Mouse (Mus musculus) stomach, postnatal 0 days (tissue): ENCODE data around the gene Ccdc14. TPM values are rescaled to one million over a fixed set of nuclear protein-coding genes. Genes with fewer than 3 reads are reported as not detected.

ENCODE experiments used
- ATAC-seq: fragments of 200-750 bp; cut with Nextera tagmentation; 2 replicates; pipeline ENCODE4 v1.8.0; 2017; ENCODE audit not compliant: low FRiP score, low TSS enrichment
- DNase-seq: peaks from one replicate; pipeline ENCODE4 v3.0.0-alpha.2; 2016; ENCODE audit warnings: low spot score
- H3K27ac ChIP-seq: fragments of 300-500 bp; sonication (generic); replicated peaks from 2 replicates; pipeline ENCODE4 v1.5.1; 2014; ENCODE audit warnings: mild to moderate bottlenecking, control low read depth
- H3K27me3 ChIP-seq: fragments of 300-500 bp; sonication (generic); 2 replicates; pipeline ENCODE4 v1.6.1; 2014; ENCODE audit warnings: low read length; ENCODE audit not compliant: control insufficient read depth, insufficient read depth
- H3K36me3 ChIP-seq: fragments of 300-500 bp; sonication (generic); 2 replicates; pipeline ENCODE4 v1.6.1; 2014; ENCODE audit warnings: low read length, mixed read lengths; ENCODE audit not compliant: control insufficient read depth, insufficient read depth
- H3K4me1 ChIP-seq: fragments of 300-500 bp; sonication (generic); replicated peaks from 2 replicates; pipeline ENCODE4 v1.6.1; 2014; ENCODE audit warnings: antibody characterized with exemption; ENCODE audit not compliant: control insufficient read depth, insufficient read depth
- H3K4me2 ChIP-seq: fragments of 300-500 bp; sonication (generic); replicated peaks from 2 replicates; pipeline ENCODE4 v1.6.1; 2014; ENCODE audit warnings: low read depth, mild to moderate bottlenecking, control low read depth, moderate library complexity
- H3K4me3 ChIP-seq: fragments of 300-500 bp; sonication (generic); 2 replicates; pipeline ENCODE4 v1.5.1; 2014; ENCODE audit warnings: low read depth, low read length, control low read depth
- H3K9ac ChIP-seq: fragments of 300-500 bp; sonication (generic); 2 replicates; pipeline ENCODE4 v1.6.1; 2014; ENCODE audit warnings: mild to moderate bottlenecking, low read length, control low read depth, mixed read lengths
- H3K9me3 ChIP-seq: fragments of 300-500 bp; sonication (generic); 2 replicates; pipeline ENCODE4 v1.6.1; 2016; ENCODE audit warnings: low read length; ENCODE audit not compliant: control insufficient read depth
- CTCF ChIP-seq: IDR thresholded peaks from 2 replicates; pipeline ENCODE4 v1.5.1; 2016; ENCODE audit warnings: antibody characterized with exemption, low read depth, mild to moderate bottlenecking, moderate library complexity
- EP300 ChIP-seq: optimal IDR thresholded peaks from 2 replicates; pipeline ENCODE3; 2016; ENCODE audit warnings: antibody characterized with exemption
- WGBS: fragments of 180-500 bp; shearing (Covaris S2); extraction: QIAGEN DNeasy Blood & Tissue Kit; methylation state at CpG from one replicate; pipeline ENCODE4 v1.1.7; 2014; 5-methylcytosine and 5-hydroxymethylcytosine counted together
- polyA plus RNA-seq: library from polyadenylated mRNA; unstranded; fragments of >200 nt; fragmentation: Nextera tagmentation; extraction: Ambion mirVana; gene quantifications from 2 replicates; pipeline ENCODE4 v1.2.1, GENCODE M21; 2015

The Ccdc14 gene
- polyA plus RNA-seq, 1 experiment from 2014 or later: 1.8 TPM

GRCm38 (mm10) chr16:34752026-34752425, 61.6 kb downstream of the Ccdc14 start:
- 63% methylated on average over 3 of the region's 3 CpGs for WGBS
- Histone ChIP-seq H3K9me3 (no peaks in the 10 kb centered on the region), H3K27me3 (no peaks in the 10 kb centered on the region), H3K27ac (no peak overlapping the region), H3K4me3 (no peak overlapping the region), H3K36me3 (no peaks in the 10 kb centered on the region), H3K4me2 (no peak overlapping the region), H3K4me1 (no peaks in the 10 kb centered on the region), H3K9ac (no peak overlapping the region)
- TF ChIP-seq EP300 (no peak), CTCF (no peak)
- no peak for ATAC-seq
- DNase-seq: no peak

- 85% methylated on average over 3 of the region's 3 CpGs for WGBS
- no peaks in the 10 kb centered on the region for H3K27me3 ChIP-seq
- ATAC-seq (no peak), DNase-seq (no peak)
- H3K4me3 ChIP-seq: no peak overlapping the region
- H3K36me3 ChIP-seq: no peaks in the 10 kb centered on the region
- H3K27ac ChIP-seq: no peak overlapping the region
- no peaks in the 10 kb centered on the region for H3K4me1 ChIP-seq
- H3K9me3 ChIP-seq: no peaks in the 10 kb centered on the region
- TF ChIP-seq EP300 (no peak), CTCF (no peak)
- H3K9ac ChIP-seq: no peak overlapping the region
- H3K4me2 ChIP-seq: no peak overlapping the region
These were observed 62.6 kb downstream of the Ccdc14 start for GRCm38 (mm10) chr16:34752977-34753376.

GRCm38 (mm10) chr16:34756991-34757390, 66.6 kb downstream of the Ccdc14 start:
- Histone ChIP-seq H3K4me3 (no peak overlapping the region), H3K9ac (no peak overlapping the region), H3K27me3 (no peaks in the 10 kb centered on the region), H3K9me3 (no peaks in the 10 kb centered on the region), H3K4me1 (no peaks in the 10 kb centered on the region), H3K36me3 (no peaks in the 10 kb centered on the region), H3K27ac (no peak overlapping the region), H3K4me2 (no peak overlapping the region)
- no peak for TF ChIP-seq CTCF
- no peak for TF ChIP-seq EP300
- 88% methylated on average over 7 of the region's 7 CpGs for WGBS
- ATAC-seq: no peak
- no peak for DNase-seq

- Histone ChIP-seq H3K27ac (no peak overlapping the region), H3K27me3 (no peaks in the 10 kb centered on the region), H3K9me3 (no peaks in the 10 kb centered on the region), H3K4me1 (no peaks in the 10 kb centered on the region), H3K4me3 (no peak overlapping the region), H3K9ac (no peak overlapping the region), H3K36me3 (no peaks in the 10 kb centered on the region), H3K4me2 (no peak overlapping the region)
- no peak for ATAC-seq
- WGBS: 78% methylated on average over 5 of the region's 5 CpGs
- DNase-seq: no peak
- no peak for TF ChIP-seq CTCF
- no peak for TF ChIP-seq EP300
These were observed 67.8 kb downstream of the Ccdc14 start for GRCm38 (mm10) chr16:34758205-34758604.

- Histone ChIP-seq H3K4me3 (no peak overlapping the region), H3K9ac (no peak overlapping the region), H3K27me3 (no peaks in the 10 kb centered on the region), H3K4me1 (no peaks in the 10 kb centered on the region), H3K4me2 (no peak overlapping the region), H3K27ac (no peak overlapping the region), H3K36me3 (no peaks in the 10 kb centered on the region), H3K9me3 (no peaks in the 10 kb centered on the region)
- DNase-seq (no peak), ATAC-seq (no peak)
- no peak for TF ChIP-seq EP300
- no peak for TF ChIP-seq CTCF
- whole genome bisulfite sequencing: 85% methylated on average over 9 of the region's 9 CpGs
These were observed 73.7 kb downstream of the Ccdc14 start for GRCm38 (mm10) chr16:34763959-34764591.

- DNase-seq: no peak
- Histone ChIP-seq H3K4me2 (no peak overlapping the region), H3K27me3 (no peaks in the 10 kb centered on the region), H3K4me3 (no peak overlapping the region), H3K36me3 (no peaks in the 10 kb centered on the region), H3K9me3 (no peaks in the 10 kb centered on the region), H3K9ac (no peak overlapping the region), H3K4me1 (no peaks in the 10 kb centered on the region), H3K27ac (no peak overlapping the region)
- no peak for ATAC-seq
- 45% methylated on average over 1 of the region's 1 CpGs for WGBS
- no peak for TF ChIP-seq EP300
- no peak for TF ChIP-seq CTCF
These were observed 75.2 kb downstream of the Ccdc14 start for GRCm38 (mm10) chr16:34765666-34766065.
